Mouse (Mus musculus): ENCODE measurements around the gene Taf8. TPM values are rescaled to one million over a fixed set of nuclear protein-coding genes. Genes with fewer than 3 reads are reported as not detected.

Taf8 gene
- total RNA-seq (2023) = 38.8 and 61.1 TPM in 2 replicates

GRCm38 (mm10) chr17:47501946-47502706 lies at the start of gene Taf8:
Taf8 (minus strand) TSS chr17:47502292.

DNA sequence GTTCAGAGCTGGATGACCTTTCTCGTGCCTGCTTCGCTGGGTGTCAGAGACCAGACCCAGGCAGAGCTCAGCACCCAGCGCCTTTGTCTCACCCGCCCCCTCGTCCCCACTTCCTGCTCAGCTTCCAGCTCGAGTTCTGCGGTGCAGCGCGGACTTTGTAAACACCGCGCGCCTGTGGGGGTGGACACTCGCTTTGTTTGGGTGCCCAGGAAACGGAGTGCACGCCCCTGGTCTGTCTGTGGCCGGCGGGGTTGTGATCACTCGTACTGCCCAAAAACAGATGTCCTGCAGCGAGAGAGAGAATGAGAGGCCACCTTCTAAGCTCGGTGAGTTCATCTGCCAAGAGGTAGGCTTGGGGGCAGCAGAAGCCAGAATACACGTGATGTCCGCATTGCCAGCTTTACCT lies 2.9 kb upstream of the Taf8 start, which contains the start of gene Ccnd3:
Gene Ccnd3 (plus strand): TSS at position 111 of the 406 bp plus-strand sequence.

GRCm38 (mm10) chr17:47436907-47437547 lies 65.1 kb downstream of the Taf8 start, which contains the start of gene 1700001C19Rik:
1700001C19Rik (minus strand) TSS chr17:47437376.

GRCm38 (mm10) chr17:47436156-47436906 lies 65.8 kb downstream of the Taf8 start, which contains the start of gene AI661453:
AI661453 (plus strand) TSS chr17:47436615.

Other genes starting within 250 kb of the Taf8 start
- 5.9 and 7.4 TPM in 2 replicates for gene Mrps10, start 133.4 kb downstream of the Taf8 start, total RNA-seq (2023)
- gene Guca1b, start 116.9 kb downstream of the Taf8 start, total RNA-seq (2023) = not detected in 2 replicates
- 2.8 and 3.6 TPM in 2 replicates for gene Guca1a, start 101.7 kb downstream of the Taf8 start, total RNA-seq (2023)
- gene AI661453, start 65.7 kb downstream of the Taf8 start, total RNA-seq (2023) = 0.07 and 0.38 TPM in 2 replicates
- gene 1700001C19Rik, start 64.9 kb downstream of the Taf8 start, total RNA-seq (2023) = not detected in 2 replicates
- gene Ccnd3, start 2.8 kb upstream of the Taf8 start, total RNA-seq (2023) = 431 and 513 TPM in 2 replicates
- 7.3 and 8.3 TPM in 2 replicates for gene Bysl, start 109.2 kb upstream of the Taf8 start, total RNA-seq (2023)
- 70.7 and 108 TPM in 2 replicates for gene Med20, start 109.3 kb upstream of the Taf8 start, total RNA-seq (2023)
- gene Gm20517, start 109.3 kb upstream of the Taf8 start, total RNA-seq (2023) = 13.1 and 28.9 TPM in 2 replicates
- 8.6 and 19.5 TPM in 2 replicates for gene Usp49, start 128.4 kb upstream of the Taf8 start, total RNA-seq (2023)
- gene Tomm6, start 186.1 kb upstream of the Taf8 start, total RNA-seq (2023) = 136 and 149 TPM in 2 replicates
- gene Frs3, start 186.7 kb upstream of the Taf8 start, total RNA-seq (2023) = 0.79 TPM in 1 of 2 replicates, not detected in the other
- 0.41 TPM in 1 of 2 replicates, not detected in the other for gene Gm21981, start 192.2 kb upstream of the Taf8 start, total RNA-seq (2023)
- not detected in 2 replicates for gene Prickle4, start 192.4 kb upstream of the Taf8 start, total RNA-seq (2023)
- gene Pgc, start 224.6 kb upstream of the Taf8 start, total RNA-seq (2023) = not detected in 2 replicates
- 87.1 and 123 TPM in 2 replicates for gene Tfeb, start 234.7 kb upstream of the Taf8 start, total RNA-seq (2023)